Mouse (Mus musculus): ENCODE data around the gene Gm45062. TPM values are rescaled to one million over a fixed set of nuclear protein-coding genes. Genes with fewer than 3 reads are reported as not detected.

The Gm45062 gene
- polyA plus RNA-seq, 1 experiment from 2014 or later: 0.85 TPM

GRCm38 (mm10) chr6:8486391-8487043 lies 227.3 kb downstream of the Gm45062 start:
- Histone ChIP-seq H3K9ac (replicated peaks) (no peak overlapping the region), H3K4me1 (ENCODE audit: insufficient read depth) (peaks cover 24% of the 10 kb centered on the region), H3K4me2 (ENCODE audit: low read depth, low read length) (peak overlapping the region; percentile 58; the same call in 1 of the 2 replicates), H3K9me3 (ENCODE audit: low read length) (no peaks in the 10 kb centered on the region), H3K27me3 (ENCODE audit: insufficient read depth, low read length) (no peaks in the 10 kb centered on the region), H3K27ac (ENCODE audit: low read depth) (peak overlapping the region; percentile 71), H3K4me3 (ENCODE audit: low read depth, low read length) (no peak overlapping the region), H3K36me3 (replicated peaks; ENCODE audit: insufficient read depth, low read length) (no peaks in the 10 kb centered on the region)
- TF ChIP-seq EP300 (IDR thresholded peaks at IDR 0.05; ENCODE audit: low read depth): no peak
- no peak for TF ChIP-seq CTCF (IDR thresholded peaks at IDR 0.05; ENCODE audit: low read depth)
- no peak for DNase-seq
- ATAC-seq: no peak
- WGBS (ENCODE audit: insufficient replicate concordance): 86% methylated on average over 17 of the region's 17 CpGs

DNA sequence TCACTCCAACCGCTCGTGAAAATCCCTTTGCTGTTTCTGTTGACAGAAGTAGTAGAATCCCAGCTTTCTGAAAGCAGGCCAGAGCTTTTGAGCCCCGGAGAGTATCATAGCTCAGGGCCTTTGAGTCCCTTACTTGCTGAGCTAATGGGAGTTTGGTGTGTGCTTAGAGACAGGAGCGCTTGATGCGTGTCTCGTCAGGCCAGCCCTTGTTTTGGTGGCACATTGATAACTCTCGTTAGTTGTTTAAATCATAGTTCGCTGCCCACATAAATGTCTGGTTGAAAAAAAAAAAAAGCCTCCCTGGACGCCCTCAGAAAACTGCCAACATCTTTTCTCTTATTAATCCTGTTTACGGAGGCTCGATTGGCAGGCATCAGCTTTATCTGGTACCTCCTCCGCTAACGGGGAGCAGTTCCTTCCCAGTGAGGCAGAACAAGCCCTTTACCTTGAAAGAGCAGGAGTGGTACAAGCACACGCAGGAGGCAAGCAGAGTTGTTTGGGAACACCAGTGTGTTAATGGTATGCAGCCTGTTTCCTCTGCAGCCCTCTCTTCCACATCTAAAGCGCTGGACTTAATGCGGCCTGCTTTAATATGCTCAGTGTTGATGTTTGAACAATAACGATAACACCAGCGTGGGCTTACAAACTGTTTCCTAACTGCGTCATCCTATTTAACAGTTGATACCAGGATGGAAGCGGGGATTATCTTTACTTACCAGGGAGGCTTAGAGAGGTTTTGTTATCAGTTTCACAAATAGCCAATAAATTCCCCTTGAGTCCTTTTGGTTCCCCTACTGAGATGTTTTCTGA lies 228.0 kb downstream of the Gm45062 start:
- no peaks in the 10 kb centered on the region for H3K36me3 ChIP-seq (replicated peaks; ENCODE audit: insufficient read depth, low read length)
- 47% methylated on average over 20 of the region's 20 CpGs for WGBS (ENCODE audit: insufficient replicate concordance)
- H3K27me3 ChIP-seq (ENCODE audit: insufficient read depth, low read length): no peaks in the 10 kb centered on the region
- H3K4me3 ChIP-seq (ENCODE audit: low read depth, low read length): no peak overlapping the region; the same call in 1 of the 2 replicates
- ATAC-seq: peak; percentile 72
- DNase-seq: no peak
- peak overlapping the region; percentile 58 for H3K4me2 ChIP-seq (ENCODE audit: low read depth, low read length)
- H3K9me3 ChIP-seq (ENCODE audit: low read length): no peaks in the 10 kb centered on the region
- H3K9ac ChIP-seq (replicated peaks): no peak overlapping the region; the same call in 1 of the 2 replicates
- H3K27ac ChIP-seq (ENCODE audit: low read depth): peak overlapping the region; percentile 71
- no peak for TF ChIP-seq CTCF (IDR thresholded peaks at IDR 0.05; ENCODE audit: low read depth)
- peak; percentile 98 for TF ChIP-seq EP300 (IDR thresholded peaks at IDR 0.05; ENCODE audit: low read depth)
- peaks cover 24% of the 10 kb centered on the region for H3K4me1 ChIP-seq (ENCODE audit: insufficient read depth)

DNA sequence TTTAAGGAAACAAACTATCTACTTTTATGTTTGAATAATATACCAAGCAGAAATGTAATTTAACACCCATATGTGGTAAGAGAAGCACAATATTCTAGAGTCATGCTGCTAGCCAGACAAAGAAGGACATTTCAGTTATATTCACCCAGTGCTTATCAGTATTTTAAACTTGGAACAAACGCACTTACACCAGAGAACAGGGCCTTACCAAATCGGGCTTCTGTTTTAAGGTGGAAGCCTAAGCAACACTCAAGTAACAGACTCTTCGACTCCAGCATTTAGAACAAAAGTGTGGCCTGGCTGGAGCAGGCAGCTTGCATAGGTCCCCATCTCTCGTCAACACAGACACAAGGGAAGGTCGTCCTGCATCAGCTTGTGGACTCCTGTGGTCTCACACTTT lies 229.0 kb downstream of the Gm45062 start:
- Histone ChIP-seq H3K27ac (ENCODE audit: low read depth) (peak overlapping the region; percentile 56), H3K4me3 (ENCODE audit: low read depth, low read length) (no peak overlapping the region), H3K9ac (replicated peaks) (no peak overlapping the region), H3K36me3 (replicated peaks; ENCODE audit: insufficient read depth, low read length) (no peaks in the 10 kb centered on the region), H3K9me3 (ENCODE audit: low read length) (no peaks in the 10 kb centered on the region), H3K4me2 (ENCODE audit: low read depth, low read length) (no peak overlapping the region), H3K27me3 (ENCODE audit: insufficient read depth, low read length) (no peaks in the 10 kb centered on the region), H3K4me1 (ENCODE audit: insufficient read depth) (peaks cover 24% of the 10 kb centered on the region)
- ATAC-seq (no peak), DNase-seq (no peak)
- WGBS (ENCODE audit: insufficient replicate concordance): 41% methylated on average over 5 of the region's 5 CpGs
- TF ChIP-seq EP300 (IDR thresholded peaks at IDR 0.05; ENCODE audit: low read depth): peak; percentile 22
- TF ChIP-seq CTCF (IDR thresholded peaks at IDR 0.05; ENCODE audit: low read depth): no peak

DNA sequence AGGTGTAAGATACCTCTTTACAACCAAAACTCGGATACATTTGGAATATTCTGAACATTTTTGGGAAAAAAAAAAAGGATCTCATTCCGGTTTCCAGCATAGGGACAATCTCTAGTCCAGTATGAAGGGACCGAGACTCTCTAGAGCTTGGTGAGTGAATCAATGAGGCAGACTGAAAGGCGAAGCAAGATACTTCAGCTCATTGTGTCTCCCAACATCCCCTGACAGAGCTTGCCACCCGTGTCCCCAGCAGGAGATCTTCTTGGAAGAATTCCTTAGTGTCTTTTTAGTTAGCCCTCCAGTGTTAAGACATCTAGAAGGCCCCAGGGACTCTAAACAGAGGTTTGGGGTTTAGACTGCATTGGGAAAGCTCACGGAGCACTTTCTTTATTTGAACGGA lies 230.0 kb downstream of the Gm45062 start:
- H3K27me3 ChIP-seq (ENCODE audit: insufficient read depth, low read length): no peaks in the 10 kb centered on the region
- no peaks in the 10 kb centered on the region for H3K36me3 ChIP-seq (replicated peaks; ENCODE audit: insufficient read depth, low read length)
- no peak for DNase-seq
- H3K9ac ChIP-seq (replicated peaks): no peak overlapping the region
- H3K9me3 ChIP-seq (ENCODE audit: low read length): no peaks in the 10 kb centered on the region
- no peak overlapping the region for H3K4me2 ChIP-seq (ENCODE audit: low read depth, low read length)
- H3K4me3 ChIP-seq (ENCODE audit: low read depth, low read length): no peak overlapping the region
- peaks cover 22% of the 10 kb centered on the region for H3K4me1 ChIP-seq (ENCODE audit: insufficient read depth)
- no peak overlapping the region for H3K27ac ChIP-seq (ENCODE audit: low read depth)
- WGBS (ENCODE audit: insufficient replicate concordance): 83% methylated on average over 7 of the region's 7 CpGs
- no peak for TF ChIP-seq EP300 (IDR thresholded peaks at IDR 0.05; ENCODE audit: low read depth)
- no peak for TF ChIP-seq CTCF (IDR thresholded peaks at IDR 0.05; ENCODE audit: low read depth)
- ATAC-seq: no peak

DNA sequence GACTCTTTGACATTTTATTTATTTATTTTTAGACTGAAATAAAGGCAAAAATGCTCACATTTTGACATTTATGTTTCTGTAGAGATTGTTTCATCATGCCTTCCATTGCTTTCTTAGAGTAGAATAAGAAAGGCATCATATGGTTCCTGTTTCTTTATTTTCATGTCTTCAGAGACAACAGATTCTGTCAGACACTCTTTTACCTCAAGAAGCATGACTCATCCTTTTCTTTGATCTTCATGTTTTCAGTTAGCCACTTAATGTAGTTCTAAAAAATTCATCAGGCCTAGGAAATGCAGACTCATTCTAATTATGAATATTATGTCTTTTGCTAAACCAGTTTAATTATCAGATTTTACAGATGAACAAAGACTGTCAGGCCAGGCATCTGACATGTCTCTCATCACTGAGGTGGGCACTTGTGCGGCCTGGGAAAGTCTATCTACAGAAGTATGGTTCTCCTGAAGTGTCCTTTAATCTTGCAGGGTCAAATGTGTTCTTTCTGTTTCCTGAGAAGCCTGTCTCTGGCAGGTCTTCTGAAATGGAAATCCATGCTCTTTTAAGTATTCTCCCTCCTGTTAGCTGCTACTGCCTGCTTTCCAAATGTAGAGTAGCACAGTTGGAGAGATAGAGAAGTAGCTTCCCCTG lies 230.8 kb downstream of the Gm45062 start:
- 85% methylated on average over 1 of the region's 1 CpGs for WGBS (ENCODE audit: insufficient replicate concordance)
- H3K4me1 ChIP-seq (ENCODE audit: insufficient read depth): peaks cover 16% of the 10 kb centered on the region
- no peak overlapping the region for H3K9ac ChIP-seq (replicated peaks)
- no peaks in the 10 kb centered on the region for H3K27me3 ChIP-seq (ENCODE audit: insufficient read depth, low read length)
- no peak overlapping the region for H3K4me3 ChIP-seq (ENCODE audit: low read depth, low read length)
- DNase-seq: no peak
- no peaks in the 10 kb centered on the region for H3K36me3 ChIP-seq (replicated peaks; ENCODE audit: insufficient read depth, low read length)
- ATAC-seq: no peak
- H3K4me2 ChIP-seq (ENCODE audit: low read depth, low read length): no peak overlapping the region
- H3K9me3 ChIP-seq (ENCODE audit: low read length): no peaks in the 10 kb centered on the region
- TF ChIP-seq CTCF (IDR thresholded peaks at IDR 0.05; ENCODE audit: low read depth) (no peak), EP300 (IDR thresholded peaks at IDR 0.05; ENCODE audit: low read depth) (no peak)
- H3K27ac ChIP-seq (ENCODE audit: low read depth): no peak overlapping the region

- no peak overlapping the region for H3K27ac ChIP-seq (ENCODE audit: low read depth)
- WGBS (ENCODE audit: insufficient replicate concordance): 76% methylated on average over 3 of the region's 3 CpGs
- DNase-seq: no peak
- no peak overlapping the region for H3K4me3 ChIP-seq (ENCODE audit: low read depth, low read length)
- no peaks in the 10 kb centered on the region for H3K27me3 ChIP-seq (ENCODE audit: insufficient read depth, low read length)
- no peaks in the 10 kb centered on the region for H3K9me3 ChIP-seq (ENCODE audit: low read length)
- TF ChIP-seq CTCF (IDR thresholded peaks at IDR 0.05; ENCODE audit: low read depth) (no peak), EP300 (IDR thresholded peaks at IDR 0.05; ENCODE audit: low read depth) (no peak)
- no peak overlapping the region for H3K4me2 ChIP-seq (ENCODE audit: low read depth, low read length)
- H3K9ac ChIP-seq (replicated peaks): no peak overlapping the region
- no peak for ATAC-seq
- H3K36me3 ChIP-seq (replicated peaks; ENCODE audit: insufficient read depth, low read length): no peaks in the 10 kb centered on the region
- H3K4me1 ChIP-seq (ENCODE audit: insufficient read depth): 0 out of 2 replicates have a peak, but pooled peaks cover 2% of the 10 kb centered on the region
Measured at GRCm38 (mm10) chr6:8492248-8492647, 233.0 kb downstream of the Gm45062 start.
